Mouse (Mus musculus): ENCODE data around the gene Gm37240. TPM values are rescaled to one million over a fixed set of nuclear protein-coding genes. Genes with fewer than 3 reads are reported as not detected.

Gene Gm37240
- total RNA-seq, 2 experiments from 2014 or later, result 3.9 to 6.6 TPM

DNA sequence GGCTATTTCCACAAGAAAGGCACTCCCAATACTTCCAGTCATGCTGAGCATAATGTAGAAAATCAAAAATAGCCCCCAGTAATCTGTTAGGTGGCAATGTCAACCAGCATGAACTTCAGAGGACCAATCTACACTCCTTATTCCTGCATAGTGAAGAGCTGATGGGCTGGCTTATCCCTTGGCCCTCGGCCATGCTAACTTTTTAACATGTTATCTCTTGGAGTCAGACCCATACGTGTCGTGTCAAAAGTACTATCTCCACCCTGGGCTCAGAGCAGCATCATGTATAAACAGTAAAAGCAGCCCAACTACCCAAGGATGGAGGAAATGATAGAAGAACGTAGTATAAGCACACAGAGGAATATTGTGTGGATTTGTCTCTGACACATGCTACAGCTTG, 1416.2 kb downstream of the Gm37240 start:
- no peak for DNase-seq

DNA sequence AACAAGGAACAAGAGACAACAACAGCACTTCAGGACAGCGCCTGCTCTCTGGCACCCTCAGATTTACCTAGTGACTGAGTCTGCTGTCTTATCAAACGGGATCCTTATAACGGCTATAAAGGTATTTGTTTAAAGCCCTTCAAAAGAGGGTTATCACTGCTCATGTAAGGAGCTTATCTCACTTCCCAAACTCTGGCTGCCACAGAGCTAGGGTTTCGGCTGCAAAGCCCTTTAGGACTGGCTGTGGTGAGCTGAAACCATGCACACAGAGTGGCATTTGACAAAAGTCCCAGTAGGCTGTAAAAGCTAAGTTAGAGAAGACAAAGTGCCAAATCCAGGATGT, 1419.2 kb downstream of the Gm37240 start:
- no peak for DNase-seq

DNA sequence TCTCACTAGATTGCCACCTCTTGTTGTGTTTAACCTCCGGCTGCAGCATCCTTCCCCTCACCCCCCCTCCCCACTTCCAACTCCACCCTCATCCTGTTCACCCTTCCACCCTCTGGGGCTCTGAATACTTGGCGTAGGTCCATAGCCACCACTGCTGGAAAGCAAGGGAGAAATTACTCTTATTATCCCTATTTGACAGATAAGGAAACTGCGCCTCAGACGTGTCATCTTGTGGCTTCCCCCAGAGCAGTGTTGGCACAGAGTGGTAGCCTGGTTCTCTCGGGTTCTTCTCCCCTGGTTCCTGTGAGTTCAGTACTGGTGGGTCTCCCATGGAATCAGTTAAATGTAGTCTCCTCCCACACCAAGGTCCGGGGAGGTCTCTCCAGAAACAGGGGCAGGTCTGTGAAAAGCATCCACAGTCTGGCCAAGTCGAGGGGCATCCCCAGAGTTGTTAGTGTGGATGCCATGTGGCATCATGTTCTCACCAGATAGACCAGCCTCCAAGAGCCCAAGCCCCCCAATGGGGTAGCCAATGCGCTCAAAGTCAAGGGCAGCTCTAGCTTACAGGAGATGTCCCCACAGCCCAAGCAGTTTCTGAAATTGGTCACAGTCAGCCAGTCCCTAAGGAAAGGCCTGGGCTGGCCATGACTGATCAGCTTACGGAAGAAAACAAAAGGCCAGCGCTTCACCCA, 1419.8 kb downstream of the Gm37240 start:
- no peak for DNase-seq

DNA sequence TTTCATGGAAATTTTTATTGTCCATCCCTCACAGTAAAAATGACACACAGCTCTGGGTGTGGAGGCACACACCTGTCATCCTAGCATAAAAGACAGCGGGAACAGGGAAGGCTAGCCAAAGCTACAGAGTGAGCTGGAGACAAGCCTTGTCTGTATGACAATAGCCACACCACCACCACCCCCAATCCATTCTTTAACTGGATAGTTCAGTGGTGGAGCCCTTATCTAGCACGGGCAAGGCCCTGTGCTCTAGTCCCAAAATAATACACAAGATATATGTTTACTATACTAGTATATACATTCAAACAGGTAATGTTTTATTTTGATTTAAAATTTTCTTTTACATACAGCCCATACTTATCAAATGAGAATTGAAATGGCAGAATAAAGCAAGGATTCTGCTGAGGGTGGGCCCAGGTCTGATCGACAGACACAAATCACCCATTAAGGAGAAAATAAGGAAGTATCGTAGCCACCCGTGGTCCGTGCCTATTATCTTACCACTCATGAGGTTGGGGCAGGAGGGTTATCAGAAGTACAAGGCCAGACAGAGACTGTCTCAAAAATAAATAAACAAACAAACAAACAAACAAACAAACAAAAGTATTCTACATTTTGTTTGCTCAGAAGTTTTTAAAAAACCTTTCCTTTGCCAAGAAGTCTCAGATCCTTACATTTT, 1421.4 kb downstream of the Gm37240 start:
- no peak for DNase-seq

DNA sequence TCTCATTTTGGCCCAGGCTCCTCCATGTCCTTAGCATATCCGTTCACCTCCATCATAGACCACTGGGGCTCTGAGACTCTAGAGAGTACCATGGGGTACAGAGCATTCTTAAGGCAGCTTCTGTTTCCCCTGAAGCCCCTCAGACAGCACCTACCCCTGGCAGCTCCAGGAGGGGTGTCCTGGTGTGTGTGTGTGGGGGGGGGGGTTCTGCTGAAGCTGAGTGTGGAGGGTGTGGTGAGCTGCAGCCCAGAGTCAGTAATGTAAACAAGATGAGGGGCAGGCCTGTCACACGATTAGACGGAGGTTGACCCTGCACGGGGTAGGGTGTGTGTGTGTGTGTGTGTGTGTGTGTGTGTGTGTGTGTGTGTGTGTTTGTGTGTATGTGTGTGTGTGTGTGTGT, 1425.6 kb downstream of the Gm37240 start:
- no peak for DNase-seq

DNA sequence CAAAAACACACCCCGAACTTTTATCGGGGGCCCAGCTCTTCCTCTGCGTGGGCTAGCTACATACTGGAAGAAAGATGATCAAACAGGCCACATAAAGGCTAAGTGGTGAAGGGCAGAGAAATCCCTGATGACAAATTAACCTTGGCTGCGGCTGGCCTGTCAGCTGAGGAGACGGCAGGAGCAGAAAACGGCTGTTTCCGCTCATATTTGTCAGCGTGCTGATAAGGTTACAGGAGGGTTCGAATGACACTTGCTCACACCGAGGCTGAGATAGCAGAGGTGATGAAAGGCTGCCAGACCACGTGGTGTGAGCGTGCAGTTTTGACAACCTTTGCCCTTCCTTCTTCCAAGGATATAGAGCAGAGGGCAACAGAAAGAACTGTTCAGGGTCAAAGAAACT, 1426.4 kb downstream of the Gm37240 start:
- DNase-seq, result peak; percentile 77

DNA sequence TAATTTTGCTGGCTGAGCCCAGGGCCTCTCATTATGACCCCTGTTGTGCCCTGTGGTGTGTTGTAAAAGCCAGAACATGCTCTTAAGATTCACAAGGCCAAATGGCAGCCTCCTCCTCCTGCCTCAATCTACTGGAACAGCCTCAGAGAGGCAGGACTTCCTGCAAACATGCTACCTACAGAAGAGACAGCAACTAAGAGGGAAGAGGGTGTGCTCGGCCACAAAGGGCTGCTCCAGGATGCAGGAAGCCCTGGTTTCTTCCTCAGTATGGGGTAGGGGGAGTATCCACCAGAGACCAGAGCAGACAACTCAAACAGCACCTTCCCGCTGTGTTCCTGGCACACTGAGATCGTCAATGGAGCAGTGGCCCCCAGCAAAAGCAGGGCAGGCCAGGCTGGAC, 1426.8 kb downstream of the Gm37240 start:
- no peak for DNase-seq

DNA sequence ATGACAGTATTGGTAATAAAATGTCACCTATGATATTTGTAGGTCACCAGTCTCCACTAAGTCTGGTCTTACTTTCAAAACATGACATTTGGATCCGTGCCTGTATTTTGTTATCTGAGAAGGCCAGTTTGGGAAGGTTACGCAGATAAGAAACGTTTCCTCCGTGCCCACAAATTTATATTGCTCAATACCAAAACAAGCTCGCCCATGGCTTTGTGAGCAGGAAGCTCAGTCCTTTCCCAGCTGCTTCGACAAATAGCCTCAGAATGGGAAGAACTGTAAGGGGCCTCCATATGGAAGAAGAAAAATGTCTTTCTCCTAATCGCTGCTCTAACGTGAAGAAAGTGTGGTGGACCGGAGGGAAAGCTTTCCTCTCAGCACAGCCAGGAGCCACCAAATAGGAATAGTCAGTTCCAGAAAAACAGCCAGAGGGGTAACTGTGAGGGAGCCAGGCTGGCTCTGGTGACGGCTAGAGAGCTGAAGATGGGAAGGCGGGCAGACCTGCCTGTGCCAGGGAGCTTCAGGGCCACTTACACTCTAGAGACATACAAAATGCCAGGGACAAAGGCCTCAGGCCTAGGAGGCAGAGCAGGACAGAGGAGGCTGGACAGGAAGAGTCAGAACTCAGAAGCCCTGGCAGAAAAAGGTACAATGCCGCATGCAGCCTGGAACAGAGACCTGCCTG, 1431.4 kb downstream of the Gm37240 start:
- peak; percentile 72 for DNase-seq

DNA sequence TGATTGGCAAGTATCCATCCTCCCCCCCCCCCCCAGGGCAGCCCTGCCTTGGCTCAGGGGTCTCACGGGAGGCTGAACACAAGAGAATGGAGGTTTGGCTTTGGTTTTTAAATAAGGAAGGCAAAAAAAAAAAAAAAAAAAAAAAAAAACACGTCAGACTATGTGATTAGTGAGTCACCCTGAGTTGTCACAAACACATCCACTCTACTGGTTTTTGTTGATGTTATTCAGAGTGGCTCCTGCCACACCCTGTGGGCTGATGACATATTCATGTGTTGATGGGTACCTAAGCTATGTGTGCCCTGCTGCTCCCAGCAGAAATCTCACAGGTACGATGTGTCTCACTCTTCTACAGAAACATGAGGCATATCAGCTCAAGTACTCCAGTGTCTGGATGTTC, 1436.7 kb downstream of the Gm37240 start:
- DNase-seq, result no peak

DNA sequence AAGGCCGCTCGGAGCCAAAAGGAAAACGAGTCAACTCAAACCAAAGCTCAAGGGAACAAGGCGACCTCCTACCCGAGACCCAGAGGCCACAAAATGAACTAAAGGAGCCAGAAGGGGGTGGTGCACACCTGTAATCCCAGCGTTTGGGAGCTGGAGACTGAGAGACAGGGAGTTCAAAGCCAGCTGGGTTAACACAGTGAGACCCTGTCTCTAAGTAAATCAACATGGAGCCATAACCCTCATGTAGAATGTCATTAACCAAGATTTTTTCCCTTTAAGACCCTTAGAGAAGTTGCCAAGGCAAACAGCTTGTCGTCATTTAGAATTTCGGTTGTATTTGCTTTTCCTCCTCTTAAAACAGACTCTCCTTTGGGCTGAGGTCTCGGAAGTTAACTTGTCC, 1438.3 kb downstream of the Gm37240 start:
- DNase-seq, result no peak

DNA sequence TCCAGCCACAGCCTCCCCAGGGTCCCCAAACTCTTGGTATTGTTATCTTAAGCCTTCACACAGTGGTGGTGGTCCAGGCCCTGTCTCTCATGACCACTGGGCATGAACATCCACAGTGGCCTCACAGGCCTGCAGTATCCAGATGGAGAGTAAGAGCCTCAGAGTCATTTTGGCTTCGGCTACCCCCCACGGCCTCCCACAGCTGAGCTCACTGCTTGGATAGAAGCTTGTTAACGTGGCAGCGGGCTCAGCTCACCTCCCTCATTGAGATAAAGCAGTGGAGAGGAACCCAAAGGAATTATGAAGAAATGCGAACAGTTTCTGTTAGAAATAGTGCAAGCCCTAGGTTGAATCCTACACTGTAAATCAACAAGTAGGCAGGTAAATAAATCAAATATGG, 1439.5 kb downstream of the Gm37240 start:
- no peak for DNase-seq

Small RNA genes within 50 kb of the gene (microRNA-seq; reads per million reads assigned to microRNA genes)
- gene Mir466k, result not detected

Other genes starting within 250 kb of the Gm37240 start
- gene Fam160a1, start 70.2 kb downstream of the Gm37240 start, total RNA-seq (2021), result 1 to 10 TPM; 6.1 to 9.4 TPM
- 1 to 10 TPM; 1.4 to 2.5 TPM for gene Glt28d2, start within 50 bp of the Gm37240 start, total RNA-seq (2021)
- 10 to 100 TPM; 26.2 to 28.9 TPM for gene Sh3d19, start 83.6 kb upstream of the Gm37240 start, total RNA-seq (2021)
- not detected for gene Prss48, start 115.0 kb upstream of the Gm37240 start, total RNA-seq (2021)